Comparison of ENCODE assay signal across 16 mouse cellular contexts in the genomic region with DNA sequence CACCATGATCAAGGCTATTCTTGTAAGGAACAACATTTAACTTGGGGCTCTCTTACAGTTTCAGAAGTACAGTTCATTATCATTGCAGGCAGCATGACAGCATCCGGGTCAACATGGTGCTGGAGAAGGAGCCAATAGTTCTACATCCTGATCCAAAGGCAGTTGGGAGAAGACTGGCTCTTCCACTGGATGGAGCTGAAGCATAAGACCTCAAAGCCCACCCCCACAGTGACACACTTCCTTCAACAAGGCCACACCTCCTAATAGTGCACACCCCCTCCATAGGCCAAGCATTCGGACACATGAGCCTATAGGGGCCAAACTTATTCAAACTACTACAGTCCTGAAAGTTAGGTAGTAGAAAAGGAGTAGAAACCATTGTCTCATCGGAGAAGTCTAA.
"Had no signal": no experiment of that assay in that cellular context is flagged by ENCODE, and none has a peak within 500 bp of the region (broad histone marks: within the 10 kb centered on the region; RNA-seq: fewer than 3 reads in every experiment).

No protein-coding gene starts in this region.

- H3K27me3 ChIP-seq: neural tube, embryonic 13.5 days; neural tube, embryonic 15.5 days; stomach, embryonic 15.5 days had no signal

- H3K9me3 ChIP-seq: neural tube, embryonic 13.5 days; neural tube, embryonic 15.5 days; stomach, embryonic 15.5 days had no signal

- H3K4me1 ChIP-seq: neural tube, embryonic 13.5 days; stomach, embryonic 15.5 days had no signal

- H3K4me3 ChIP-seq: neural tube, embryonic 13.5 days; neural tube, embryonic 15.5 days; stomach, embryonic 15.5 days had no signal

- H3K36me3 ChIP-seq: stomach, embryonic 15.5 days had no signal

- H3K9ac ChIP-seq: neural tube, embryonic 13.5 days; neural tube, embryonic 15.5 days; stomach, embryonic 15.5 days had no signal

- DNase-seq: retina, postnatal 1 day; right cerebral cortex, adult 18-20 months; right cerebral cortex, postnatal 14 days; right cerebral cortex, postnatal 25 days; right cerebral cortex, postnatal 4 days; spleen, adult 18-20 months; thymus, adult 18-20 months; thymus, adult 2 months; thymus, postnatal 14 days; thymus, postnatal 25 days; thymus, postnatal 36 days; thymus, postnatal 4 days had no signal

- H3K4me2 ChIP-seq: neural tube, embryonic 13.5 days; neural tube, embryonic 15.5 days; stomach, embryonic 15.5 days had no signal

- H3K27ac ChIP-seq: neural tube, embryonic 13.5 days; neural tube, embryonic 15.5 days; stomach, embryonic 15.5 days; stomach, postnatal 0 days had no signal
